Mouse (Mus musculus) embryonic fibroblast, embryonic 13.5 days (primary cell): ENCODE measurements around the gene Cd86. TPM values are rescaled to one million over a fixed set of nuclear protein-coding genes. Genes with fewer than 3 reads are reported as not detected.

Experiments
- H3K27ac ChIP-seq: 2 replicates; pipeline ENCODE4 v1.5.1; 2012; ENCODE audit warnings: low read length, control low read depth, inconsistent platforms; ENCODE audit not compliant: insufficient read depth
- H3K4me1 ChIP-seq: 2 replicates; pipeline ENCODE4 v1.6.1; 2011; ENCODE audit warnings: low read length; ENCODE audit not compliant: control insufficient read depth, insufficient read depth
- H3K4me3 ChIP-seq: 2 replicates; pipeline ENCODE4 v1.5.1; 2011; ENCODE audit warnings: mild to moderate bottlenecking, control low read depth, low read length; ENCODE audit not compliant: insufficient read depth
- CTCF ChIP-seq: IDR thresholded peaks from 2 replicates; pipeline ENCODE4 v1.5.1; 2011; ENCODE audit warnings: mild to moderate bottlenecking, control low read depth, low read length, moderate library complexity, borderline replicate concordance; ENCODE audit not compliant: insufficient read depth
- POLR2A ChIP-seq: IDR thresholded peaks from 2 replicates; pipeline ENCODE4 v1.6.1; 2011; ENCODE audit warnings: low read depth, mild to moderate bottlenecking, control low read depth, low read length, moderate library complexity
- polyA plus RNA-seq: library from polyadenylated mRNA; stranded (reverse); fragments of >200 nt; gene quantifications from 2 replicates; pipeline ENCODE4 v1.2.4, GENCODE M21; 2011; ENCODE audit warnings: low read depth; ENCODE audit not compliant: missing spikeins, insufficient read length

Gene Cd86
- 0.21 TPM in 1 of 2 replicates, not detected in the other for polyA plus RNA-seq

GRCm38 (mm10) chr16:36665782-36666181, at the start of gene Cd86:
Cd86 (minus strand) TSS chr16:36666081.
- H3K27ac ChIP-seq: no peak within 1 kb of the TSS
- TF ChIP-seq CTCF (no peak), POLR2A (no peak)
- H3K4me1 ChIP-seq: no peaks in the 10 kb centered on the region
- H3K4me3 ChIP-seq: no peak within 1 kb of the TSS

GRCm38 (mm10) chr16:36711760-36712159, 45.9 kb upstream of the Cd86 start:
- TF ChIP-seq POLR2A (no peak), CTCF (no peak)
- H3K4me3 ChIP-seq: no peak overlapping the region
- H3K4me1 ChIP-seq: peaks cover 3% of the 10 kb centered on the region; the same call in 1 of the 2 replicates
- no peak overlapping the region for H3K27ac ChIP-seq

- no peak overlapping the region for H3K27ac ChIP-seq
- no peak overlapping the region for H3K4me3 ChIP-seq
- TF ChIP-seq POLR2A (no peak), CTCF (0 out of 2 replicates have a peak, but pooled peaks have one; percentile 8)
- H3K4me1 ChIP-seq: peaks cover 3% of the 10 kb centered on the region; the same call in 1 of the 2 replicates
Observed at GRCm38 (mm10) chr16:36710794-36711193, 44.9 kb upstream of the Cd86 start.

- H3K4me3 ChIP-seq: no peak overlapping the region
- TF ChIP-seq CTCF (no peak), POLR2A (no peak)
- no peak overlapping the region for H3K27ac ChIP-seq
- peaks cover 2% of the 10 kb centered on the region; the same call in 1 of the 2 replicates for H3K4me1 ChIP-seq
Observed at GRCm38 (mm10) chr16:36709405-36709804, 43.5 kb upstream of the Cd86 start.

DNA sequence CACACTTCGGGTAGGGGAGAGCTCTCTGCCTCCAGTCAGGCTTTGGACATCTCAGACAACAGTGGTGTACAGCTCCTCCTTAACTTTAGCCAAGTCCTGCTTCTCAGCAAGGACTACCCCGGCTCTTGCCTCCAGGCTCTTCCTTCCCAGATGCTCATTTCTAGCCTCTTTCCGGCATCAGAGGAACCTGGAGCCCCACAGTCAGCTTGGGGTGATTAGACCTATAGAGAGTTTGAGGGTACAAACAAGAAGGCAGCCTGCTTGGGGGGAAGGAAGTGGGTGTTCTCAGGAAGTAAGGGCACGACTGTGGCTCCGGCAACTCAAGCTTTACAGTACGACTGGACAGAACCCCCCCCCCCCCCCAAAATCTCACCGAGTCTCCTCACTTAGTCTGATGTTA, 42.9 kb upstream of the Cd86 start:
- Histone ChIP-seq H3K27ac (no peak overlapping the region), H3K4me3 (no peak overlapping the region), H3K4me1 (no peaks in the 10 kb centered on the region)
- TF ChIP-seq CTCF: no peak
- no peak for TF ChIP-seq POLR2A

GRCm38 (mm10) chr16:36707702-36708423, 42.0 kb upstream of the Cd86 start:
- Histone ChIP-seq H3K27ac (no peak overlapping the region), H3K4me1 (no peaks in the 10 kb centered on the region), H3K4me3 (no peak overlapping the region)
- TF ChIP-seq POLR2A (no peak), CTCF (no peak)

GRCm38 (mm10) chr16:36700484-36700883, 34.6 kb upstream of the Cd86 start:
- Histone ChIP-seq H3K27ac (no peak overlapping the region), H3K4me3 (no peak overlapping the region), H3K4me1 (no peaks in the 10 kb centered on the region)
- TF ChIP-seq POLR2A (no peak), CTCF (no peak)

GRCm38 (mm10) chr16:36697331-36697730, 31.4 kb upstream of the Cd86 start:
- no peak overlapping the region for H3K27ac ChIP-seq
- H3K4me3 ChIP-seq: no peak overlapping the region
- H3K4me1 ChIP-seq: no peaks in the 10 kb centered on the region
- TF ChIP-seq POLR2A (no peak), CTCF (no peak)

GRCm38 (mm10) chr16:36694798-36695290, 29.0 kb upstream of the Cd86 start:
- Histone ChIP-seq H3K4me3 (no peak overlapping the region), H3K27ac (no peak overlapping the region; the same call in 1 of the 2 replicates), H3K4me1 (no peaks in the 10 kb centered on the region)
- TF ChIP-seq POLR2A (no peak), CTCF (no peak)

- Histone ChIP-seq H3K4me3 (no peak within 1 kb of the TSS), H3K27ac (no peak within 1 kb of the TSS), H3K4me1 (no peaks in the 10 kb centered on the region)
- TF ChIP-seq CTCF (no peak), POLR2A (no peak)
Observed at GRCm38 (mm10) chr16:36693818-36694413, 28.0 kb upstream of the Cd86 start, which contains the start of gene Ildr1. Ildr1 (plus strand) TSS chr16:36693978.
